Mouse (Mus musculus) erythroblast, embryonic 14.5 days (primary cell): ENCODE data around the gene Acod1.

Source experiments
- GATA1 ChIP-seq: IDR thresholded peaks from 2 replicates; pipeline ENCODE4 v1.6.1; 2012; ENCODE audit warnings: low read length, inconsistent platforms, mixed read lengths
- TAL1 ChIP-seq: IDR thresholded peaks from 3 replicates; pipeline ENCODE4 v1.6.1; 2012; ENCODE audit warnings: low read length, inconsistent platforms, mixed read lengths

DNA sequence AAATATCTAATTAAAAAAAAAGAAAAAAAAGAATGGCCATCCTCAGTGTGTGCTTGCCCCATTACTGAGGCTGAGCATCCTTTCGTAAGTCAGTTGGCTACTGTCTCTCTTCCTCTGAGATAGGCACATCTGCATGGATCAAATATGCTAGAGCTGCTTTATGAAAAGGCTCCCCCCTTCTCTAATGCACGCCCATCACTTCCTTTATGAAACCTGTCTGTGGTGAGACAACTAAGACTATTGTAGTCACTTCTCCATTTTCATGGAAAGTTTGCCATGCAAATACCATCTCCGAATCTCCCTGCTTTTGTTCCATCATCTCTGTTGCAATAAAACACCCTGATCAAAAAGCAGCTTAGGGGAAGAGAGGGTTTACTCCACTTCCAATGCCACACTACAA lies 9.8 kb upstream of the Acod1 start:
- TF ChIP-seq GATA1 (no peak), TAL1 (no peak)
